Mouse (Mus musculus) heart, postnatal 0 days (tissue): ENCODE results near the gene Slc9a9.

ENCODE experiments used
- CTCF ChIP-seq: IDR thresholded peaks from 2 replicates; pipeline ENCODE4 v1.5.1; 2016; ENCODE audit warnings: antibody characterized with exemption, control low read depth, low read depth
- EP300 ChIP-seq: IDR thresholded peaks from 2 replicates; pipeline ENCODE4 v1.6.1; 2016; ENCODE audit warnings: antibody characterized with exemption, low read depth

GRCm38 (mm10) chr9:95149206-95149729 lies 479.6 kb downstream of the Slc9a9 start:
- TF ChIP-seq CTCF = no peak
- TF ChIP-seq EP300 = no peak
